Comparison of ENCODE assay signal across 20 mouse cellular contexts in genomic region chr14:72760123-72760522, GRCm38 (mm10).
"Had no signal": no experiment of that assay in that cellular context is flagged by ENCODE, and none has a peak within 500 bp of the region (broad histone marks: within the 10 kb centered on the region; RNA-seq: fewer than 3 reads in every experiment).

No protein-coding gene starts in this region.

- DNase-seq: cerebellum, adult 9-10 months; cerebellum, adult 9-11 months; cerebellum, postnatal 10 days; cerebellum, postnatal 14 days; cerebellum, postnatal 25 days; cerebellum, postnatal 36 days; embryo, embryonic 11 days; forebrain, postnatal 0 days; gastrocnemius, adult 2 months; gastrocnemius, postnatal 10 days; gastrocnemius, postnatal 14 days; gastrocnemius, postnatal 25 days; gastrocnemius, postnatal 36 days; heart, adult 11 months; heart, adult 18-20 months; heart, adult 2 months had no signal

- ATAC-seq: forebrain, embryonic 13.5 days; forebrain, embryonic 14.5 days; forebrain, embryonic 15.5 days; forebrain, embryonic 16.5 days; forebrain, postnatal 0 days had no signal
